Mouse (Mus musculus) megakaryocyte, embryonic 14.5 days (primary cell): ENCODE data around the gene Arf5. TPM values are rescaled to one million over a fixed set of nuclear protein-coding genes. Genes with fewer than 3 reads are reported as not detected.

ENCODE experiments used
- H3K27me3 ChIP-seq: replicated peaks from 2 replicates; pipeline ENCODE3; 2012; ENCODE audit warnings: inconsistent platforms
- H3K36me3 ChIP-seq: replicated peaks from 2 replicates; pipeline ENCODE3; 2012; ENCODE audit warnings: low read length, inconsistent platforms, mixed read lengths
- H3K4me1 ChIP-seq: 2 replicates; pipeline ENCODE4 v1.6.1; 2012; ENCODE audit warnings: inconsistent platforms
- H3K4me3 ChIP-seq: replicated peaks from 2 replicates; pipeline ENCODE3; 2012; ENCODE audit warnings: moderate library complexity, mild to moderate bottlenecking, inconsistent platforms
- H3K9me3 ChIP-seq: 2 replicates; pipeline ENCODE4 v1.6.1; 2012; ENCODE audit warnings: inconsistent platforms
- FLI1 ChIP-seq: IDR thresholded peaks from 2 replicates; pipeline ENCODE4 v1.6.1; 2012; ENCODE audit warnings: low read length, inconsistent platforms, mixed read lengths
- GATA1 ChIP-seq: IDR thresholded peaks from 3 replicates; pipeline ENCODE4 v1.6.1; 2012; ENCODE audit warnings: mixed read lengths, low read length, inconsistent platforms, borderline replicate concordance
- polyA plus RNA-seq: library from polyadenylated mRNA; stranded (reverse); fragments of >175 nt; gene quantifications from 2 replicates; pipeline ENCODE4 v1.2.3, GENCODE M21; 2012; ENCODE audit warnings: low replicate concordance; ENCODE audit not compliant: insufficient read depth

The Arf5 gene
- polyA plus RNA-seq, 1 experiment: 1,048 TPM

DNA sequence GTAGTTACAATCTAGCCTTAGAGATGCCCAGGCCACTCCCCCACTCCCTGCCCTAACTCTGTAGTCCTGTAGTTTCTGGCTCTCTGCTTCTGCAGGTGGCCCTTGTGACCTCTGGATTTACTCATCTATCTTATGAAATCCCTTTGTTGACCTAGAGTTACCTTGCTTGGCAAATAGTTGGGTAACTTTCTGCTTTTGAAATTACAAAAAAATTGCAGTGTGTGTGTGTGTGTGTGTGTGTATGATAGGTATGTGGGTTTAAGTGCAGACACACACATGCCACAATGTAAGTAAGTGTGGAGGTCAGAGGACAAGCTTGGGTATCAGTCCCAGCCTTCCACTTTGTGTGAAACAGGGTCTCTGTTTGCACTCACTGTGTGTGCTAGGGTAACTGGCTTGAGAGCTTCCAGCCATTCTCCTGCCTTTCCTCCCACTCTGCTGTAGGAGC is 35.9 kb downstream of the Arf5 start:
- no peak for TF ChIP-seq FLI1
- no peak for TF ChIP-seq GATA1
- Histone ChIP-seq H3K4me1 (peaks cover 6% of the 10 kb centered on the region), H3K27me3 (peaks cover 26% of the 10 kb centered on the region), H3K4me3 (no peak overlapping the region), H3K36me3 (no peaks in the 10 kb centered on the region), H3K9me3 (no peaks in the 10 kb centered on the region)

- TF ChIP-seq FLI1: no peak
- no peak for TF ChIP-seq GATA1
- Histone ChIP-seq H3K9me3 (no peaks in the 10 kb centered on the region), H3K36me3 (no peaks in the 10 kb centered on the region), H3K27me3 (peaks cover 30% of the 10 kb centered on the region), H3K4me3 (no peak overlapping the region), H3K4me1 (peaks cover 6% of the 10 kb centered on the region)
Observed at GRCm38 (mm10) chr6:28460534-28460933, 37.2 kb downstream of the Arf5 start.

DNA sequence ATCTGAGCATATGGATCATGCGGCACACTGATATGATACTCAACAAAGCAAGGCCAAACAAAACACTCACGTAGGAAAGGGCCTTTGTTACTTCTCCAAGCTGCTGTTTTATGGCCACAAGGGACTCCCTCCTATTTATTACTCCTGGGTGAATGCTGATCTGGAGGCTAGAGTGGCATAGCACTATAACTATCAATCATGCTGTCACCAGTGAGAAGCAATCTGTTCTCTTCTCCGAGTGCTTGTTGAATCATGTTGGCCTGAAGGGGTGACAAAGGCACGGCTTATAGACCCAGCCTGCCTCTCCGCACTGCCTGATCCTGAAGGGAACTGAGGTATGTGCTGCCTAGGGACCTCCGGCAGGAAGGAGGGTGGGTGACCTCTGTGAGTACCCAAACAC is 41.3 kb downstream of the Arf5 start:
- TF ChIP-seq GATA1: no peak
- no peak for TF ChIP-seq FLI1
- peaks cover 6% of the 10 kb centered on the region for H3K4me1 ChIP-seq
- H3K36me3 ChIP-seq: no peaks in the 10 kb centered on the region
- H3K9me3 ChIP-seq: no peaks in the 10 kb centered on the region
- peaks cover 21% of the 10 kb centered on the region for H3K27me3 ChIP-seq
- H3K4me3 ChIP-seq: no peak overlapping the region

GRCm38 (mm10) chr6:28470017-28470602 is 46.8 kb downstream of the Arf5 start:
- Histone ChIP-seq H3K27me3 (peaks cover 2% of the 10 kb centered on the region), H3K9me3 (no peaks in the 10 kb centered on the region), H3K4me3 (no peak overlapping the region), H3K36me3 (no peaks in the 10 kb centered on the region), H3K4me1 (peaks cover 27% of the 10 kb centered on the region)
- TF ChIP-seq FLI1: no peak
- no peak for TF ChIP-seq GATA1

DNA sequence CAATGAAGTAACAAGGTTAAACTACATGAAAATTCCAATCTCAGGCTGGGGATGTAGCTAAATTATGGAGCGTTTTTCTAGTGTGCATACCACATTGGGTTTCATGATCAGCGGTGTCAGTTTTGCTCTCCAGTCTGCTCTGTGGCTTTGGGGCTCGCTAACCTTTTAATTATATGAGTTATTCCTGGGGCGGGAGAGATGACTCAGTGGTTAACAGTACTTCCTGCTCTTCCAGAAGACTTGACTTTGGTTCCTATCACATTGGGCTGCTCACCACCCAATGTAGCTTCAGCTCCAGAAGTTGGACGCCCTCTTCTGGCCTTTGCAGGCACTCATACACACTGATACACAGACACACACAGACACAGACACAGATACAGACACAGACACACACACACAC is 47.3 kb downstream of the Arf5 start:
- TF ChIP-seq FLI1 (no peak), GATA1 (no peak)
- peaks cover 27% of the 10 kb centered on the region for H3K4me1 ChIP-seq
- H3K4me3 ChIP-seq: no peak overlapping the region
- no peaks in the 10 kb centered on the region for H3K9me3 ChIP-seq
- peaks cover 2% of the 10 kb centered on the region for H3K27me3 ChIP-seq
- H3K36me3 ChIP-seq: no peaks in the 10 kb centered on the region

DNA sequence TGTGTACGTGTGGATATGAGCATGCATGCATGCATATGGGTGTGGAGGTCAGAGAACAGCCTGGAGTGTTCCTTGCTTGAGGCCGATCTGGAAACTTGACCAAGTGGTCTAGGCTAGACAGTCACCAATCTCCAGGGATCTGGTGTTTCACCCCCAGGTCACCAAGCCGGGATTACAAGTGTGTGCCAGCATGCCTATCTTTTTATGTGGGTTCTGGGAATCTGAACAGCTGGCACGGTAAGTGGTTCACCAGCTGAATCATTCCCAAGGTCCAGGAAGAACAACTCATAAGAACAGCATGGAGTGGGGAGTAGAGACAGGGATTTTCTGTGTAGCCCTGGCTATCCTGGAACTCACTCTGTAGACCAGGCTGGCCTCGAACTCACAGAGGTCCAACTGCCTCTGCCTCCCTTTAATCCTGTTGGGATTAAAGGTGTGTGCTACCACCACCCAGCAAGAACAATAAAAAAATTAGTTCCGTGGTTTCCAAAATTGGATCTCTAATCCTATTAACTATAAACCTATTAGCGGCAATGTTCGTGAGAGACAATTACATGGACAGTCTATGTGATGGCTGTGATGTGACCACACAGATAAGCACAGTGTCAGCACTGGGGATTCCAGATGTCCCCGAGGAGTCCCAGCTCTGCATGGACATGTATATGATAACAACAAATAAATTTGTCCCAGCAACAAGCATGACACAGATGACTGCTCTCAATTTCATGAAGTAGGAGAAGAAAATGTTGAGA is 48.1 kb downstream of the Arf5 start:
- Histone ChIP-seq H3K9me3 (no peaks in the 10 kb centered on the region), H3K4me3 (no peak overlapping the region), H3K4me1 (peaks cover 27% of the 10 kb centered on the region), H3K27me3 (peaks cover 2% of the 10 kb centered on the region), H3K36me3 (no peaks in the 10 kb centered on the region)
- no peak for TF ChIP-seq FLI1
- no peak for TF ChIP-seq GATA1

DNA sequence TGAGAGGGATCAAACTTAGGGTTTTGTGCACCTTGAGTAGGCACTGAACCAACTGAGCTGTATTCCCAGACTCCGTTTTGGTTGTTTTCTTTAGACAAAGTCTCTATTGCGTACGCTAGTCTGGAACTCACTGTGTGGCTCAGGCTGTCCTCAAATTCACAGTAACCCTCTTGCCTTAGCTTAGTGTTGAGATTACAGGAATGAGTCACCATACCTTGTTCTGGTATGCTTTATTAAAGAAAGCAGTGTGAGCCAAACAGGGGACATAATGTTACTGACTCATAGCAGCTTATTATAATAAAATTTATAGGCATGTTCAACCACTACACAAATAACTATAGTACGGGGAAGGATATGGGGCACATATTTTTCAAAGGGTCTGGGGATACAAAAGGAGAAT is 50.9 kb downstream of the Arf5 start:
- Histone ChIP-seq H3K4me3 (no peak overlapping the region), H3K36me3 (no peaks in the 10 kb centered on the region), H3K4me1 (peaks cover 40% of the 10 kb centered on the region), H3K27me3 (peaks cover 2% of the 10 kb centered on the region), H3K9me3 (no peaks in the 10 kb centered on the region)
- no peak for TF ChIP-seq FLI1
- TF ChIP-seq GATA1: no peak

DNA sequence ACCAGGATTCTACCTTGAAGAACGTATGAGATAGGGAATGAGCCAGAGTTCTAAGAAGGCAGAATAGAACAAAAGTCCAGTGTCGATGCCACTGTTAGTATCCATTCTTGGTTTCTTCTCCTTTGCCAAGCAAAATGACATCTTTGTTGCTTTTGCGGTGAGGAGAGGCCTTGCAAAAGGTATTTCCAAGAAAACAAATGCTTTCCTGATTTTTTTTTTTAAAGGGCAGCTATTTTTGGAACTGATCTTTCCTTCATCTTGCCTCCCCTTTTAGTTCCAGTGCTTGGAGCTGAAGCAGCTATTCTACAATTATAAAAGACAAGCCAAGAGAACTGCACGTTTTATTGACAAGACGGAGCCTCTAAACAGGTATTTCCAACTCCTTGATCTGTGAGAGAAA is 51.5 kb downstream of the Arf5 start, which contains the start of gene Snd1:
Gene Snd1, plus strand, starts transcription at position 301 of the 400 bp plus-strand sequence.
- H3K36me3 ChIP-seq: no peaks in the 10 kb centered on the region
- H3K4me3 ChIP-seq: no peak within 1 kb of the TSS
- H3K4me1 ChIP-seq: peaks cover 44% of the 10 kb centered on the region
- no peaks in the 10 kb centered on the region for H3K9me3 ChIP-seq
- TF ChIP-seq FLI1: no peak
- no peak for TF ChIP-seq GATA1
- H3K27me3 ChIP-seq: peaks cover 2% of the 10 kb centered on the region

Other genes starting within 250 kb of the Arf5 start
- gene Zfp800, start 25.6 kb upstream of the Arf5 start, polyA plus RNA-seq: 6.0 and 7.4 TPM in 2 replicates
- gene Fscn3, start 4.2 kb downstream of the Arf5 start, polyA plus RNA-seq: not detected in 2 replicates
- gene Gcc1, start 4.8 kb downstream of the Arf5 start, polyA plus RNA-seq: 4.3 and 4.4 TPM in 2 replicates
- not detected in 2 replicates for gene Pax4, start 25.8 kb downstream of the Arf5 start, polyA plus RNA-seq
- 57.6 and 60.4 TPM in 2 replicates for gene Snd1, start 51.6 kb downstream of the Arf5 start, polyA plus RNA-seq